Mouse (Mus musculus) liver, adult (tissue): Measurements from ENCODE around the gene Olfr1454.

Experiments
- GATA4 ChIP-seq: IDR thresholded peaks from 2 replicates; pipeline ENCODE4 v1.6.1; 2014; ENCODE audit warnings: mild to moderate bottlenecking, low read length; ENCODE audit not compliant: insufficient replicate concordance

Gene Olfr1454

DNA sequence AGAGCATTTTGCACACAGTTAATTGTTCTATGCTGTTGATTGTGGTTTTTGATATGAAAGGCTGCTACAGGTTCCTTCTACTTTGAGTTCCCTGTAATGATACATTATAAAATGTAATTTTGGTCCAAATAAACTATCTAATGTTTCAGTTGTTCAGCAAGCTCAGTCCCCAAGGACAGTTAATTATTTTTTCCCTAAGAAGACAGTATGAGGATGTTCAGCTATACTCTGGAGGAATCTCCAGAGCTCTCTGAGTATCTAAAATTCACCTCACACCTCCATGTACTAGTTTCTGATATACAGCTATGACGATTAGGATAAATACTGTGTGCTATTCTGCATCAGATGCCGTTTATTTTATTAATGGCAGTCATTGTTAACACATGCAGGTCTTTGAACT is at the start of gene Olfr1454:
TSS of gene Olfr1454 (plus strand) at position 301 of the 400 bp plus-strand sequence.
- TF ChIP-seq GATA4, result no peak

DNA sequence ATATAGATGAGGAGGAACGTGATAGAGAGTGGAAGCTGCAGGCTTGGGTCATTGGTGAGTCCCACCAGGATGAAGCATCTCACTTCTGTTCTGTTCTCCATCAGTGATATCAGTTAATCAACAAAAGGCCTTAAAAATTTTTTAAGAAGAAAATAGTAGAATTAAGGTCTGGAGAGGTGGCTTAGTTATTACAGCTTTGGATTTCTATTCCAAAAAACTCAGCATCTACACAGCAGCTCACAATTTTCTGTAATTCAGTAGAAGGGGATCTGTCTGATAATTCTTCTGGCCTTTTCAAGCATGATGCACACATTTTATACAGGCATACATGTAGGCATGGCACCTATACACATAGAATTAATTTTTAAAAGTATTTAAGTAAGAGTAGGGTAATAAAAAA is 32.2 kb upstream of the Olfr1454 start, which contains the start of gene Olfr1453:
TSS of gene Olfr1453 (minus strand) at position 101 of the 400 bp plus-strand sequence.
- TF ChIP-seq GATA4, result no peak

DNA sequence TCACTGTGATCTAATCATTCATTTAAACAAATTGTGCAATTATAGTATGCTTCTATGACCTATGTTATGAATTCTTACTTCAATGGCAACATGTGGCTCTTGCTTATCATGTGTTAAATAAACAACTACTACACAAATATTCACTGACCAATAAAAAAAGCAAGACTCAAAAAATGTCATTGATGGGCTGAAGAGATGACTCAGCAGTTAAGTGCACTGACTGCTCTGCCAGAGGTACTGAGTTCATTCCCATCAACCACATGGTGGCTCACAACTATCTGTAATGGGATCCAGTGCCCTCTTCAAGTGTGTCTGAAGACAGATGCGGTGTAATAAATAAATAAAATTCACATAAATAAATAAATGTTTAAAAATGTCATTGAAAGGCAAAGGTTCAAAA is 33.5 kb downstream of the Olfr1454 start:
- TF ChIP-seq GATA4, result no peak

DNA sequence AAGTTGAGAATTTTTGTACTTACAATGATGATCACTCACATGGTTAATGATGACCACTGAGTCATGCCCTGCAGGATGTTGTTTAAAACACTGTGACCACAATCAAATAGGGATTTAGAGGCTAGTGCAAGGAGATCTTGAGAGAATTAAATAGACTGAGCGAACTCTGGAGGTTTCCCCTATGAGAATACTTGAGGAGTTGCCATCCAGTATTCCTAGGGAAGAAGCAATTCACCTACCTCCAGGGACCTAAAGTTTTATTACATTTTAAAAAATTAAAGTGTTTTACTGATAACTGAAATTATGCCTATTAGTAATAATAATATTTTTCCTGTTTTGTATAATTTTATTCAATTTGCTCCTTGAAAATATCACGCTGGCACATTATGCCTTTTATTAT is 37.4 kb downstream of the Olfr1454 start, which contains the start of gene Olfr1457:
TSS of gene Olfr1457 (minus strand) at position 101 of the 400 bp plus-strand sequence.
- no peak for TF ChIP-seq GATA4

DNA sequence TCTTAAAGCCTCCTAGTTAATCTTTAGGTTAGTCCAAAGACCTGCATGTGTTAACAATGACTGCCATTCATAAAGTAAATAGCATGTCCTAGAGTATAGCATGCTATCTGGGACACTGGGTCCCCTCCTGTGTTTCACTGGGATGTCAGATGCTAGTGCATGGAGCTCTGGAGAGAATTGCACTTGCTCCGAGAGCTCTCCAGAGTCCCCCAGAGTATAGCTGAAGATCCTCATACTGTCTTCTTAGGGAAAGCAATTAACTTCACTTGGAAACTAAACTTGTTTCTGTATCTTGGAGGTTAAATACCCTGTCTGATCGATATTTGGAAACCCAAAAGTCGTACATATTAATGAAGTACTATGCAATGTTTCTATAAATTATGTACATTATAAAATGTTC is 46.3 kb downstream of the Olfr1454 start, which contains the start of gene Olfr1458:
TSS of gene Olfr1458 (minus strand) at position 101 of the 400 bp plus-strand sequence.
- TF ChIP-seq GATA4, result no peak
